Mouse (Mus musculus): ENCODE measurements around the gene Esyt1.
"Not testable (repeated sequence)": the region's sequence is repeated elsewhere in the genome, so short reads cannot be mapped to it uniquely, and the experiment has no call there.

The Esyt1 gene

DNA sequence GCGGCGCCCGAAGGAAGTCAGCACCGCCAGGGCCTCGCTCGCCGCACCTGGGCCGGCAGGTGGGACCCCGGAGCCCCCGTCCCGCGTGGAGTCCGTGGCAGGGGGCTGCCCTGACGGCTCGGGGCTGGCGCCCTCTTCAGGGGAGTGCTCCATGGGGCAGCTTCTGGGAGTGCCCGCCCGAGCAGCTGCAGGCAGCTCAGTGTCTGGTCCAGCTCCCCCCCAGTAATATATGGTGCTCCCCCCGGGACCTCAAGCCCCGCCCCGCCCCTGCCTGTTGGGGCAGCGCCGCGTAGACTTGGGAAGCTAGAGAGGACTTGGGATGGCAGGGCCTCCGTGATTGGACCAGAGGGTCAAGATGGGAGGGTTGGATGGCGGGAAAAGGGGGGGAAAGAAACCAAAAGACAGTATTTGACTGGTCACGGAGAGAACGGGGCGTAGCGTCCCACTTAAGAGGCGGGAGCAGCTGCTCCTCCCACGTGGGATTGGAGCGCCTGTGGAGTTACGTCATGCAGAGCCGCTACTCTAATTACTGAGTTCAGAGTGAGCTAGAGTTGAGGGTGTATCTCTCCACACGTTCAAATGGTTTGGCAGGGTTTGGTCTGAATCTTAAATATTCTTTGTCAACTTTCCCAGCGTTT is at the start of gene Esyt1:
Esyt1 (minus strand) TSS at position 201 of the 638 bp plus-strand sequence.
- DNase-seq (ENCODE audit: low read depth, low spot score) = peak; percentile 96

DNA sequence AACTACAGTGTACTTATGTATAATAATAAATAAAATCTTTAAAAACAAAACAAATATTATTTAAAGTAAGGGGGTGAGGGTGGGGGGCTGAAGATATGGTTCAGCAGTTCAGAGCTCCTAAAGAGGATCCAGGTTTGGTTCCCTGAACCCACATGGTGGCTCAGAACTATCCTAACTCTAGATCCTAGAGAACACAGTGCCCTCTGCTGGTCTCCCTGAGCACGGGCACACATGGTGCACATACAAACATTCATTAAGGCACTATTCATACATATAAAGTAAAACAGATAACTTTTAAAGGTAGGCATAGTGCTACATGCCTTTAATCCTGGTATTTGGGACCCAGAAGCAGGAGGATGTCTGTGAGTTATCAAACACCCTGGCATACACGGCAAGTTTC is 49.4 kb upstream of the Esyt1 start:
- DNase-seq (ENCODE audit: low read depth, low spot score) = peak; percentile 34

GRCm38 (mm10) chr10:128565788-128566531 is 40.3 kb upstream of the Esyt1 start, which contains the start of gene Pa2g4:
Gene Pa2g4, minus strand, starts transcription at chr10:128565987.
- DNase-seq (ENCODE audit: low read depth, low spot score) = peak; percentile 94

DNA sequence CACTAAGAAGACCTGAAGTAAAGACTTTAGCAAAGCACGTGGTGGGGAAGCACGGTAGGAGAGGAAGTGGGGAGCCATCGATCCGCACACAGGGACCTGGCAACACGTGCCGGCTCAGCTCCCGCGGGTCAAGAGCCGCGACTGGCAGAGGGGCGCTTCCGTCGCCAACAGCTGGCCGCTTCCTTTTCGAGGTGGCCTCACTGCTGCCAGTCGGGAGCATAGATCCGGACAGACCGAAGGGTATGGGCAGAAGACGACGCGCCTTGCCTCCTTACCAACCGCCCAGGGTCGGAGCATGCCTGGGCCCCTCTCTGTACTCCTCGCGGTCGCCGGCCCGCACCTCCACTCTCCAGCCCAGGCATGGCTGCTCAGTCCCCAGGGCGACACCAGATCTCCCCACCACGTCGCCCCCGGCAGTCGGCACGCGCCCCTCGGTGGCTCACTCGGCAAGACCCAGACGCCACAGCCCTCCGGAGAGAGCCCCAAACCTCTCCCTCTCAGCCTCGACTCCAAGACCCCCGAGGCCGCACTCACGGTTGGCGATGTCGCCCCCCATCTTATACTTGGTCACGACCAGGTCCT is 39.6 kb upstream of the Esyt1 start:
- DNase-seq (ENCODE audit: low read depth, low spot score) = peak; percentile 48

- DNase-seq (ENCODE audit: low read depth, low spot score) = no peak
These were observed 37.9 kb upstream of the Esyt1 start for GRCm38 (mm10) chr10:128563544-128563943.

DNA sequence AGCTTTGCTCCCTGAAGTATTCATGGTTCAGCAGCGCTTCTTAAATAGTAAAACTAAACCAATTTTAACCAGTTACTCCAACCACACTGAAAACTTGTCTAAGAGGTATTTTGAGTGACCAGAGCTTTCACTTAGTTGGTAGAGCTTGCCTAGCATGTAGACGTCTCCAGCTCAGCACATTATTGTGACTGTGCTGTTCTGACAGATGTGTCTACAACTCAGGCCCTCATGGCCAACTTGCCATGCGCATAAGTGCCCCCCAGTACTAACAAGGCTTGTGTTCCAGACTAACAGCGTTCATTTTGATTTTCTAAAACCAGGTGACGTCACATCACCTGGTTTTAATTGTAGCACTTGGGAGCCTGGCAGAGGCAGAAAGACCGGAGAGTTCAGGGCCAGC is 31.3 kb upstream of the Esyt1 start:
- no peak for DNase-seq (ENCODE audit: low read depth, low spot score)

DNA sequence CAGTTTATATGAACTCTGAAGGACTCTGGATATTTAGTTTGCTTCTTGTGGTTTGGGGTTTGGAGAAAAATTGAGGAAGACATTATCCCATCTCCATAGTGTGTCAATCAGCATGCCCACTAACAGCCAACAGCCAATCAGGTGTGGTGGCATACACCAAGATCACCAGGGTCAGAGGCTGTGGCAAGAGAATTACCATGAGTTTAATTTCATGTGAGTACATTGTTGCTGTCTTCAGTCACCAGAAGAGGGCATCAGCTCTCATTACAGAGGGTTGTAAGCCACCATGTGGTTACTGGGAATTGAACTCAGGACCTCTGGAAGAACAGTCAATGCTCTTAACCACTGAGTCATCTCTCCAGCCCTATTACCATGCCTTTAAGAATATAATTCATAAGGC is 30.6 kb upstream of the Esyt1 start:
- DNase-seq (ENCODE audit: low read depth, low spot score) = peak; percentile 46

DNA sequence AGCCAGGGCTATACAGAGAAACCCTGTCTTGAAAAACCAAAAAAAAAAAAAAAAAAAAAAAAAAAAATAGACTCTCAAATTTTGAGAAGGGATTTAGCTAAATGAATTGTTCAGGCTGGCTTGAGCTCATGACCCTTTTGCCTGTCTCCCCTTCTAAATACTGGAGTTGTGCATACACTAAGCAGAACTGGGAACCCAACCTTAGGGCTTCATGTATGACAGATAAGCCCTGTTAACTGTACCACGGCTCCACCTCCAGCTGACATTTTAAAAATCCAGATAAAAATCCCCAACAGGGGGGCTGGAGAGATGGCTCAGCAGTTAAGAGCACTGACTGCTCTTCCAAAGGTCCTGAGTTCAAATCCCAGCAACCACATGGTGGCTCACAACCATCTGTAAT is 29.9 kb upstream of the Esyt1 start:
- not testable (repeated sequence) for DNase-seq (ENCODE audit: low read depth, low spot score)

- DNase-seq (ENCODE audit: low read depth, low spot score) = not testable (repeated sequence)
These were observed 24.6 kb upstream of the Esyt1 start for GRCm38 (mm10) chr10:128550144-128550823.

DNA sequence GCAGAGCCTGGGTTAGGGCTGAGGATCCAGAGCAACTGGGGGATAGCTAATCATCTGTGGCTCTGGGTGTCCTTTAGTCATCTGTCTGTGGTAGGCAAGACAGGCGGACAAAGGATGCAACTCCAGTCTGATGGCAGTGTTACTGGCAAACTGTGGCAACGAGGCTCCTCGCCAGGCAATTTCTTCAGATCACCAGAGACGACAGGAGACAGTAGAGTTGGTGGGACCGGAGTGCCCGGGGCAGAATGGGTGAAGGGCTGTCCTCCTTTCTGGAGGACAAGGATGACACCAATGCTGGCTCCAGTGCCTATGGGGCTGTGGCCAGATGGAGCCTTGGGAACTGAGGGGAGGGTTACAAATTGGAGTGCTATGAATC is 24.0 kb upstream of the Esyt1 start:
- DNase-seq (ENCODE audit: low read depth, low spot score) = peak; percentile 35

- peak; percentile 98 for DNase-seq (ENCODE audit: low read depth, low spot score)
These were observed 23.4 kb upstream of the Esyt1 start, which contains the start of gene Rpl41 for GRCm38 (mm10) chr10:128548947-128549681. Gene Rpl41, minus strand, starts transcription at chr10:128549305.

- DNase-seq (ENCODE audit: low read depth, low spot score) = not testable (repeated sequence)
These were observed 22.6 kb upstream of the Esyt1 start for GRCm38 (mm10) chr10:128548051-128548791.

GRCm38 (mm10) chr10:128547361-128548032 is 21.8 kb upstream of the Esyt1 start, which contains the start of gene Zc3h10:
Gene Zc3h10, minus strand, starts transcription at chr10:128547774.
- DNase-seq (ENCODE audit: low read depth, low spot score) = peak; percentile 98

DNA sequence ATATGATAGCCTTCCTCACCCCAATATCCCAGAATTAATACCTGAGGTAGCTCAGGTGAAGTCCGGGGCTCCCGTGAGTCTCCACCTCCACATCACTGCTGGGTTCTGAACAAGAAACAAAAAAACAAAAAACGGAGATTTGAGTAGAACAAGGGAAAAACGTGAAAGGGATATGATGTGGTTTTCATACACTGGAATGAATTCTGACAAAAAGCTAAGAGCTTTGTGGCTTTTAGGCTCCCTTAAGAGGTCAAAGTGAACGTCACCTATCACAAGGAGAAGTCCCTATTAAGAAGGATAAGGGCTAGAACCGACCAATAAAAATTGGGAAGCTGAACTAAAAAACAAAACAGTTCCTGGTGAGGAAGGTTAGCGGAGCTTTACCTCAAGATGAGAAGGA is 21.1 kb upstream of the Esyt1 start:
- DNase-seq (ENCODE audit: low read depth, low spot score) = no peak

GRCm38 (mm10) chr10:128546361-128546760 is 20.7 kb upstream of the Esyt1 start:
- DNase-seq (ENCODE audit: low read depth, low spot score) = peak; percentile 71

DNA sequence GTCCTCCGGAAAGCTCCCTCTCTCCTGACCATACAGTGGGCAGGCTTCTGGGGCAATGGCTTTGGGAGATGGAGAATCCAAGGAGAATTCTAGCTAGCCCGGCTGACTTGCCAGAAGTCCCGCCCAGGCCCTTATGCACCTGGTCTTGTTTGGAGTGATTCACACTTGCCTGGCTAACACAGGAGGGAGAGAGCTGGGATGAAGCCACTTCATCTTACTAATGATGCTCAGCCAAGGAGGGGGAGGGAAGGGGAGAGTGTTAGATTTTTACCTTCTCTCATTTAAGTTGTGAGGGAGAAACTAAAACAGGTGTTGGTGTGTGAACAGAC is 19.9 kb upstream of the Esyt1 start:
- no peak for DNase-seq (ENCODE audit: low read depth, low spot score)

DNA sequence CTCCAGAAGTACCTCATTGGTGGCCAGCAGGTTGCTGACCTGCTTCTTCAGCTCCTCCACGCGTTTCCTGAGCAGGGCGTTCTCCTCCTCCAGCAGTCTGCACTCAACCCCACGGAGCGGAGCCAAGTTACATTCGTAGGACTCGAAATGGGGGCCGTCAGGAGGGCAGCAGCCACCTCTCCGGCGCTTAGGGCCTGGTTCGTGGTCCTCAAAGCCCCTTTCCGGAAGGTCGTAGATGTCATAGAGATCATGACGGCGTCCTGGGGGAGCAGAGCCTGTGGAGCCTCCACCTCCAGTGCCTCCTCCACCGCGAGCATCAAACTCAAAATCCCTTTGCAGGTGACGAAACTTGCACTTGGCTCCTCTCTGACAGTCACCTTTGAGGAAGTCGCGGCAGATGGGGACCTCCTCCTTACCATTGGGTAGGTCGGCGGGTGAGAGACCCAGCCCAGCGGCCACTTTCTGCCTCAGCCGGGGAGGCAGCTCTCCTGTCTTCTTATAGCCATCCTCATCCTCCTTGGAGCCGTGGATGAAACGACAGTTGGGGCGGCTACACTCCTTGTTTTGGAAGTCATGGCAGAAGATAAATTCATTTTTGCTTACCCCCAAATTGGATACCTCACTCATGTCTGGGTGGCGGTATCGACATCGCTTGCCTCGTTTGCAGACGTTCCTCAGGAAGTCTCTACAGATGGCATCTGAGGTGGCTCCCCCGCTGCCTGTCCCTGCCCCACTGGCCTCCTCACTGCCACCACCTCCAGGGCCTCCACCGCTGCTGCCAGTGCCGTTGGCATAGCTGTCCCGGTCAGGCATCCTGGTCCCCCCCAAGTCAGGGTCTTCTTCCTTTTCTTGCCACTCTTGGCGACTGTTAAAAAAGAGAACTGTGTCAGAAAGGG is 19.3 kb upstream of the Esyt1 start:
- no peak for DNase-seq (ENCODE audit: low read depth, low spot score)

DNA sequence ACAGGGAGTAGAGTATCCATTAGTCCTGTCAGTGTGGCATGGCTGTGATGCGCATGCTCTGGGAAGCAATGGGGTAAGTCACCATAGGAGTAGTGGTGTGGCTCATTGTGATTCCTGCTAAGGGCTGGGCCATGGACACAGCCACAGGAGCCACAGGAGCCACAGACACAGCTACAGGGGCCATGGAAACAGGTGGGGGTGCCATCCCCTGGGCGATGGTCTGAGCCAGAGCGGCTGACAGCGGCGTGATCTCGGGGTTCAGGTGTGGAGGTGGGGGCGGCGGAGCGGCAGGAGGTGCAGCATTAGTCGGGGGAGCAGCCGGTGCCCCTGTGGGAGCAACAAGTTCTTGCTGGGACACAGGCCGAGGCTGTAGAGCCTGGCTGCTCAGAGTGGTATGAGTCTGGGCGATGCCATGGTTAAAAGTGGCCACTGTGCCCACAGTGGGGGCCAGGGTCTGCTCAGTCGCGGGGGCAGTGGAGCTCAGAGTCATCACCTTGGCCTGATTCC is 18.5 kb upstream of the Esyt1 start:
- no peak for DNase-seq (ENCODE audit: low read depth, low spot score)

DNA sequence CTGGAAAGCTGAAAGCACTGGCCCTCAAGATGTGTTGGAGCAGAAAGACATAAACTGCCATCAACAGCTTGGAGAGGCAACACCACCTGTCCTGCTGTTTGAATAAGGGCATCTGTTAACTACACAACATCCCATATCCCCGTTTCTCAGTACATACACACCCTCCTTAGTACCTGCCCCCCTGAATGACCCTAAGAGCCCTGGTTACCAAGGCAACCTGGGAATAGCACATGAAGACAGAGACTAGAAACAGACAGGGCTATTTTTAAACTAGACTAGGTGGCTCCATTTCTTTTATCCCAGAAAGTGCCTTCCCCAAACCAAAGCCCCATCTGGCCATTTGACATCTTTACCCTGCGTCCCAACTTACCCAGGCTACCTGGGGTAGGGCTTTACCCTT is 17.4 kb upstream of the Esyt1 start:
- DNase-seq (ENCODE audit: low read depth, low spot score) = no peak

All from CD4-positive, CD25-positive, alpha-beta regulatory T cell, adult 2 months (primary cell).